Mouse (Mus musculus) testis, postnatal 14 days (tissue): ENCODE data around the gene Cars2.
"Not testable (repeated sequence)": the region's sequence is repeated elsewhere in the genome, so short reads cannot be mapped to it uniquely, and the experiment has no call there.

Source experiments
- DNase-seq: peaks from one replicate; pipeline ENCODE4 v3.0.0; 2021; ENCODE audit warnings: low spot score

The Cars2 gene

DNA sequence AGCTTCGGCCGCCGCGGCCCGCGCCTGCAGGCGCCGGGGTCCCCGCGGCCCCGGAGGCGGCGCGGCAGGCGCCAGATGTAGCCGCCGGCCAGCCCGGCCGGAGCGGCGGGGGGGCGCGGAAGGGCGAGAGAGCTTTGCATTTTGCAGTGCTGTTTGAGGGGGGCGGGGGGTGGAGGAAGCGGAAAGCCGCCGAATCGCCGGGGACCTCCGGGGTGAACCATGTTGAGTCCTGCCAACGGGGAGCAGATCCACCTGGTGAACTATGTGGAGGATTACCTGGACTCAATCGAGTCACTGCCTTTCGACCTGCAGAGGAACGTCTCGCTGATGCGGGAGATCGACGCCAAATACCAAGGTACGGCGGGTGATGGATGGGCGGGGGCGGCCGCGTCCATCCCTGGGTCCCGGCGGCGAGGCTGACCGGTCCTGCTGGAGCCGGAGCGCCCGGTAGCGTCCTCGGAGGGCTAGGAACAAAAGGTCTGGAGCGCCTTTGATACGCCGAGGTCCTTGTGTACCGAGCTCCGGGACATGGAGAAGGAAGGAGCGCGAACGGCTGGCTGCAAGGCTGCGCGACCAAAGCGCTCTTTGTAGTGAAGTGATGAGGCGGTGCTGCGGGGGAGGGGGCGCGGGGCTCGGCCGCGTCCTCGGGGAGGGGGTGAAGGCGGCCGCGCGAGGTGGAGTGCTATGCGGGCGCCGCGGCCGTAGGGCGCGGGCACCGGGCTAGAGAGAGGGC, 6.3 kb upstream of the Cars2 start:
- DNase-seq: peak; percentile 46

DNA sequence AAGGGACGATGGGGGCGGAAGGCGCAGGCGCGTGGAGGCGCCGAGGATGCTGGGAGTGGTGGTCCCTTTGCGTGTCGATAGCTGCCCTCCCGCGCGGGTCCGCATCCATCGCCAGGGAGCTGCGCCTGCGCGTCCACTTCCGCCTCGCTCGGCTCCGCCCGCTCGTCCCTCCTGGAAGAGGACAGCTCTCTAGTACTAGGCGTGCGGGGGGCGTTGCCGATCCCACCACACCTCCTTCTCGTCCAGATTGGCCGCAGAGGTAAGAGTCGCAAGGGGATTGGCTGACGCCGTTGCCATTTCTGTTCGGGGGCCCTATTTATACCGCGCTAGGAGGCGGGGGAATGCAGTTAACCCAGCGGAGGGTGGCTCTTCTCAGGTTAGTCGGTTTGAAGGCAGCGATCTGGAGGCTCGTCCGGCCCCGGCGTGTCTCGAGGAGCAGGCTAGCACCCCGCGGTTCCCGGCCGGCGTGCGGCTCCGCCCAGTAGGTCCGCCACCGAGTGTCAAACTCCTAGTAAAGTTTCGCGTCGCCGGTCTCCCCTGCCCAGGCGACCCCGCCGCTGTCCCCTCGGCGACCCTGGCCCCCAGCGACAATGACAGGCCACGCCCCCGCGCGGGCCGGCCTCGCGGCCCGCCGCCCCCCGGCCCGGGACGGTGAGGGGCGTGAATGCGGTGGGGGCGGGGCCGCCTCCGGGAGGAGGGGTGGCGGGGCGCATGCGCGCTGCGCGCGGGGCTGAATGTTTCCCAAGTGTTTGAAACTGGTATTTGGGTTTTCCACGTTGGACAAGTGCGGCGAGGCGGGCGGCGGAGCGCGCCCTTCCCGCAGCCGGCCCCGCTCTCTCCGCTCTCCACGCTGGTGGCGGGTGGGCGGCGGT, 5.4 kb upstream of the Cars2 start:
- DNase-seq: peak; percentile 99

DNA sequence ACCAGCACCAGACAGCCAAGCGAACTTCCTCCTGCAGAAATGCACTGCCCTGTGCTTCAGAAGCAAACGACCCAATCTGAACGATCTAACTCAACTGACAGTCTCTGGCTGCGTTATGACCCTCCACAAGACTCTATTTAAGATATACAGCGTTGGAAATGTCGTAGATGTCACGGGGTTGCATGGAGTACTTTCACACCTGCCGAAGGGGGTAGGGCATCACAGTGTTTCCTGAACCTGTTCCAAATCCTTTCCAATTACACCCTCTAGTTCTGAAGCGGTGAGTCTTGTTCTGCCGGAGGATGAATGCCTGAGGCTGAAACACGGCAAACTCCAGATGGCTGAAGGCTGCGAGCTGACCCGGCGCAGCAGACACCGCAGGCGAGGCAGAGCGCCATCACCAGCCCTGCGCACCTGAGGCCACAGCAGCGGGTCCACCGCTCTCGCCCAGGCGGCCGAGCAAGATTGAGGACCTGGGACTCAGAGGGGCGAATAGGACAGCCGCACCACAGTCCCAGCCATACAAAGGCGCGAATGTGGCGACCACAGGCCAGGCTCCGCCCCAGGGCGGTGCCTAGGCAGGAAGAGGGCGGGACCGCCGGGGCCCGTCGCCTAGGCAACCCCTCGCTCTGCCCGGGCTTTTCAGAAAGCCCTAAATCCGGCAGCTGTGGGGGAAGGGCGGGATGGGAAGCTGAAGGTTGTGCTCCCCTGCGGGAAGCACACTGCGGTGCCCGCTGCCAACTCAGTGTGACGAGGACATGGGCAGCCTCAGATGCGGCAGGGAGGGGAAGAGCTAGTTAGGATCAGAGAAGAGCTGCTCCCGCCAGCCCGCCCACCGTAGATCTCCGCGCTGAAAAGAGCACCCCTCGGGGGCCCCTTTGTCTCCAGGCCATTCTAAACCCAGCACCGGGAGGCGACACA, 4.5 kb upstream of the Cars2 start, which contains the start of gene Ing1:
Gene Ing1 (plus strand): TSS at position 773 of the 921 bp plus-strand sequence.
- peak; percentile 94 for DNase-seq

- no peak for DNase-seq
These were observed 1.8 kb upstream of the Cars2 start for GRCm38 (mm10) chr8:11552390-11552789.

- DNase-seq: not testable (repeated sequence)
These were observed 914 bp upstream of the Cars2 start for GRCm38 (mm10) chr8:11551497-11551896.

- DNase-seq: no peak
These were observed 877 bp downstream of the Cars2 start for GRCm38 (mm10) chr8:11549706-11550105.

DNA sequence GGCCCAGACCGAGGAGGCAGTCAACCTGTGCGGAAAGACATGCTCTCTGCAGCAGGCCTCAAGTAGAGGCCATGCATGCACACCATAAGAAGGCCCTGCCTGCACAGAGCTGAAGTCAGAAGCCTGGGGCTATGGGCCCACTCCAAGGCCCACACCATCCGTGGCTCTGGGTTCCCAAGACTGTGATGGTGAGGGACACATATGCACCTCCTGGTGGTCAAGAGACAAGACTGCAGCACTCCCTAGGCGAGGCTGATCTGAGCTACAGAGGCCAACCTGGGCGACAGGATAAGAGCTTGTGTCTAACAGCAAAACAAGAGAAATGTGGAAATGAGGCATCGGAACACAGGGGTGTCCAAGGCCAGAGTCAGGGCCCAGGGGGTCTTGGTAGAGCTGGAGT, 3.5 kb downstream of the Cars2 start:
- DNase-seq: no peak

- DNase-seq: peak; percentile 62
These were observed 6.2 kb downstream of the Cars2 start for GRCm38 (mm10) chr8:11544386-11544785.

DNA sequence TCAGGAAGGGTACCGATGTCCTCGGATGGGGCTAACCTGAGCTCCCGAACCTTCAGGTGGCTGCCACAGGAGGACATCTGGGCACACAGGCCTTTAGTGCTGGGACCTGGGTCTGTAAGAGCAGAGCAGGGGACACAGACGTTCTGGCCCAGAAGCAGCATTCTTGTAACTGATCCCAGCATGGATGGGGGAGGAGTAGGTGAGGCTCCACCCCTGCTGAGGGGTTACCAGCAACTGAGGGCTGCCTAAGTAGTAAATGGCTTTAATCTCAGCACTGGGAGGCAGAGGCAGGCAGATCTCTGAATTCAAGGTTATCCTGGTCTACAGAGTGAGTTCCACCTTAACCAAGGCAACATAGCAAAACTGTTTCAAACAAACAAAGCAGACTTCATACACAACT, 7.7 kb downstream of the Cars2 start:
- DNase-seq: no peak

GRCm38 (mm10) chr8:11542031-11542430, 8.6 kb downstream of the Cars2 start:
- DNase-seq: peak; percentile 41

DNA sequence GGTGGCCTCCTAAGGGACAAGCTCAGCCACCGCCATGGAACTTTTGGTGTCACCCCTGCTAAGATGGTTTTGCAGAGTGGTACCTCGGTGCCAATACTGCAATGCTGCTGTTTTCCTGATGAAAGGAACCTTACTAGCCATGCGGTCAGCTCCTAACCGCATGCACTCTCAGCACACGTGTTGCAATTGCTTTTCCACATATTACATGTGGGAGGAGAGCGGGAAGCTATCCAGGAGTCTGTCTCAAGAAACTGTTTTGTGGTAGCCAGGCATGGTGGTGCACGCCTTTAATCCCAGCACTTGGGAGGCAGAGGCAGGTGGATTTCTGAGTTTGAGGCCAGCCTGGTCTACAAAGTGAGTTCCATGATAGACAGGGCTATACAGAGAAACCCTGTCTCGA, 10.4 kb downstream of the Cars2 start:
- no peak for DNase-seq

- no peak for DNase-seq
These were observed 11.5 kb downstream of the Cars2 start for GRCm38 (mm10) chr8:11539049-11539448.

DNA sequence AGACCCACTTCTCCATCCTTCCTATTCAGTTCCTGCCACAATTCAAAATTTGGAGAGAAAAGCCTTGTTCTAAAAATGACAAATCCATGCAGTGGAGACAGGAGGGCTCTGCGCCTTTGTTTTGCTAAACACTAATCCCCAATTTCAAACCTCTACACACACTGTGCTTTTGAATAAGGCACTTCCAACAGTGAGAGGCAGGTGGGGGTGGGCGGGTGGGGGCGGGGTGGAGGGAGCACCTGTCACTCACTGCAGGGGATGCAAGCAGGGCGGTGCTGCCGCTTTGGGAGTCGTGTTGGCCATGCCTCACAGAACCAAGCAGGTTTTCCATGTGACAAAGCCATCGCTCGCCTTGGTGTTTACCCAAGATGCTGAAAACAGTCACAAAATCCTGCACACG, 16.1 kb downstream of the Cars2 start:
- no peak for DNase-seq

DNA sequence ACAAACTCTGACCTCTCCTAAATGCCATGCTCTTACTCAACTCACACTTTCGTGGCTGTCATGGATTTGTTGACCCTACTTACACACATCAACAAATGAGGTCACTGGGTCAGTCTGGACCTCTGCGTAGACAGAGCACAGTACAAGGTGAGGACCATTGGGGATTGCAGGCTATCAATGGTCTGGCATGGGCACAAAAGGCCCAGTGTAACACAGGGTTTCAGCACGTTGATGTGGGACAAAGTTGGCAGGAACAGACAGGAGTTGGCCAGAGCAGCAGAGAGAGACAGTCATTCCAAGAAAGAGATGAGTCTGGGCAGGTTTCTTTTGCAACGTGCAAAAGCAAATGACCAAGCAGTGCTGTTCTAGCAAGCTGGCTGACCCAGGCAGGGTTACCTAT, 19.7 kb downstream of the Cars2 start:
- no peak for DNase-seq

DNA sequence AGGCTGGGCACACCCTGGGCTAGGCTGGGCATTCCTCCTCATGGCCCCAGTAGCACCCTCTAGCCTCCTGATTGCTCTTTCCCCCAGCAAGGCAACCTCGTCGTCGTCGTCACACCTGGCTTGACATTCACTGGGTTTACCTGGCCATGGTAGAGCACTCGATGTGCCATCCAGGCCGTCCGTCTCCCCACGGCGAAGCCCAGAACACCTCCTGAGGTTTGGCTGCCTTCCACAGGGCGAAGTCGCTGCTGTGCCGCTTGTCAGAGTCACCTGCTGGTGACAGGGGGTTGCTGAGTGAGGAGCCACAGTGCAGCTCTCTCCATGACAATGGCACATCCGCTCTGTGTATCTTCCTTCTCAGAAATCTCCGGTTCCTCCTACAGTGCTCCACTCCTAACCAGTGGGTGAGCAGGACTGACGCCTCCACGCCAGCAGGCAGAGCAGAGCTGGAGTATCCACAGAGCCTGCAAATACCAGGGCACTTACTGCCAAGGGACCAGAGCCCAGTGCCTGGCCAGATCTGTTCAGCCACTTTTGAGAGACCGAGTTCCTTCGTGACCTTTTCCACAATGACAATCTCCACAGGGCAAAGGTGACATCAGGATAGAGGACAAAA, 20.3 kb downstream of the Cars2 start:
- DNase-seq: no peak

DNA sequence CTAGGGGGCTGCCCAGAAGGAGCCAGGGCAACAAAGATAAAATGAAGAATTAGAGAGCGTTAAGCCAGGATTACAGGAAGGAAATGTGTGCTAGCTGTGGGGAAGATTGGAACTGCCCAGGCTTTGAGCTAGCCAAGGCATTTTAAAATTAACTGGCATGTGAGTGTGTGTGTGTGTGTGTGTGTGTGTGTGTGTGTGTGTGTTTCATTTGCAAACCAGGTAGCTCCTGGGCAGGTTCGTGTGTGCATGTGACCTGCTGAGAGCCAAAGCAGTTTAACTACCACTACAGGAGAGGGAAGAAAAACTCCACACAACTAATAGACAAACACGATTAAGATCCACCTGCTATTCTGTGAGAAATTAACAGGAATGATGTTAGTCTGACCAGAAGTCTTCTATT, 27.3 kb downstream of the Cars2 start:
- no peak for DNase-seq

DNA sequence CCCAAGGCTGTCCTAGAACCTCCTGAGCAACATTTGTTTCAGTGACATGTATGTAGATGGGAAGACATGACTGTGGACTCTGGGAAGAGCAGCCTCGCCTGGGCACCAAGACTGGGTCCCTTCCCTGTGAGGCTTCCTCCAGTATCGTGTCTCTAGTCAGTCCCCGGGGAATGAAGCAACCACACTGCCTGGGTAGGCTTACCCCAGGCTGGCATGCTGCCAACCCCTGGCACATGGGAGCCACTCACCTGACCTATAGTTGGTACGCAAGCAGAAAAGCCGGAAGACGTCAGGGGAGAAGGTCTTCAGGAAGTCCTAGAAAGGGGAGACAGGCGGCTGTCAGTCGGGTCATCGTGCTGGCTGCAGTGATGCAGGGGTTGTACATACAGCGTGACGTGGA, 31.9 kb downstream of the Cars2 start:
- DNase-seq: no peak

DNA sequence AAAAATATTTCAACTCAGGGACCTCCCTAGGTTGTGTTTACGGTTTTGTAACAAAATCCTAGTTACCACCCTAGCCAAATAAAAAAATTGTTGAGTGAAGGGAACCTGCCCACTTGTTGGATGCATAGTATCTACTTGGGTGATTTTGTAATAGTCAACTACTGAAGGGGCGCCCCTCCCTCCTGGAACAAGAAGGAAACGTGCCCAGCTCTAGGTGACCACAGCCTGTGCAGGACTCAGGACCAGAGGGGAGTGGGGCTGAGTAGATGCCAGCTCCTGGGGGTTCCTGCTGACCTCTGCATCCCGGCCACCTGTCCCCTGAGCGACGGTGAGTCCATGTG, 32.6 kb downstream of the Cars2 start:
- DNase-seq: no peak

DNA sequence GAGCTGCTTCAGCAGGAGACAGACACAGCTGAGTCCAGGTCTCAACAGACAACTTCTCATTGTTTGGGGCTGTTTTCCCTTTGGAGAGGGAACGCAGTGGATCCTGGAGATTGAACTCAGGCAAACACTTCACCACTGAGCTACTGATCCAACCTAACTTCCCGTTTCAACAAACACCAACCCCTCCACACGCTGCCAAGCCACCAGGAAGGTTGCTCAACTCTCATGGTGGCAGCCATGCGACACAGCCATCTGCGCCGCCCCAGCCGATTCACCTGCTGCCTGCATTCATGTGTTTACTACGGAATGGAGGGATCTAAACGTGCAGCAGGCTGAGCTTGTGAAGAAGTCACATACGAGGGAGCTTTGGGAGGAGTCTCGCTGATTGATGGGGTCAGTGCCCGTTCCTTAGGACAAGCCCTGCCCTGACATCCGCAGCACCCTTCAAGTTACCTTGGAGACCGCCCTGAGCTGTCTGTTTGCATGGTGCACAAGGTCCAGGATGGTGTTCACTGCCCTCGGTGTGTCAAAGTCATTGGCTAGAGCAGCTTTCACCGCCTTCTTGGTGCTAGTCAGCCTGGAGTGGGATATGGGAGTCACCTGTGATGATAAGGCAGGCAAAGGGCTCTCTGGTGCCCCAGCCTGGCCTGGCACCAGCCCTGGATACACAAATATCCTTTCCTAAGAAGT, 33.1 kb downstream of the Cars2 start:
- DNase-seq: no peak

DNA sequence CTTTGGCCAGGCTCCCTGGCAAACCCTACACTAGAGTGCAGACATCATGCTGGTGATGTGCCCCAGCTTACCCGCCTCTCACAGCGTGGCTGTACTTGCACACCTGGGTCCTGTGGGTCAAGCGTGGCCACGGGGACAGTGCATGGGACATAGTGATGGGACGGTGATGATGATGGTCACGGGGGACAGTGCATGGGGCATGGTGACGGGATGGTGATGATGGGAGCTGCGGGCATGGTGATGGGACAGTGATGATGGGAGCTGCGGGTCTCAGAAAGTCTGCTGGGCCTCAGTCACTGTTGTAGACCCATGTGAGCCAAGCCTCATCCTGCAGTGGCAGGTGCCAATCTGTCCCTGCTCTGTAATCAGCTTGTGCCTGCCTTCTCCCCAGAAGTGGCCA, 34.3 kb downstream of the Cars2 start:
- no peak for DNase-seq

DNA sequence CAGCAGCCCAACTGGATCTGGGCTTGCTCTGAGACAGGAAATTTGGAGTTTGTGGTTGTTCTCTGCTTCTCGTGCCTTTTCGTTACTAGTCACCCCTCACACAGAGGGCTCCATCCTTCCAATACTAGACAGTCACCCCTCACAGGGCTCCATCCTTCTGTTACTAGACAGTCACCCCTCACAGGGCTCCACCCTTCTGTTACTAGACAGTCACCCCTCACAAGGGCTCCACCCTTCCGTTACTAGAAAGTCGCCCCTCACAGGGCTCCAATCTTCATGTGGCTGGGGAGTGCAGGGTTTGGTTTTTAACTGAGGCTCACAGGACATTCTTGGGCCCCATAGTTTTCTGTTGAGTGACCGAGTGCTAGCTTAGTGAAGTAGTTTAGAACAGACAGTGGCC, 37.3 kb downstream of the Cars2 start:
- DNase-seq: no peak
